Mouse (Mus musculus) olfactory bulb, adult 2 months (tissue): Measurements from ENCODE around the gene Zfp326. TPM values are rescaled to one million over a fixed set of nuclear protein-coding genes. Genes with fewer than 3 reads are reported as not detected.

Source experiments
- H3K27ac ChIP-seq: fragments of 200-500 bp; 2 replicates; pipeline ENCODE4 v1.5.1; 2012; ENCODE audit warnings: low read depth, low read length; ENCODE audit not compliant: insufficient read depth
- H3K4me1 ChIP-seq: fragments of 200-500 bp; 2 replicates; pipeline ENCODE4 v1.6.1; 2012; ENCODE audit warnings: low read length; ENCODE audit not compliant: control insufficient read depth, insufficient read depth
- H3K4me3 ChIP-seq: fragments of 200-500 bp; 2 replicates; pipeline ENCODE4 v1.5.1; 2012; ENCODE audit warnings: mild to moderate bottlenecking, low read depth, low read length, moderate library complexity; ENCODE audit not compliant: insufficient read depth
- CTCF ChIP-seq: fragments of 200-500 bp; IDR thresholded peaks from 2 replicates; pipeline ENCODE4 v1.5.1; 2012; ENCODE audit warnings: low read depth, mild to moderate bottlenecking, low read length, moderate library complexity; ENCODE audit not compliant: insufficient read depth
- POLR2A ChIP-seq: fragments of 200-500 bp; IDR thresholded peaks from 2 replicates; pipeline ENCODE4 v1.6.1; 2012; ENCODE audit warnings: mild to moderate bottlenecking, low read depth, low read length, moderate library complexity; ENCODE audit not compliant: insufficient read depth
- WGBS: fragments of 180-500 bp; shearing (Covaris S2); methylation state at CpG from one replicate; pipeline ENCODE4 v1.1.7; 2018; 5-methylcytosine and 5-hydroxymethylcytosine counted together
- polyA plus RNA-seq: library from polyadenylated mRNA; stranded (reverse); fragments of >200 nt; gene quantifications from 2 replicates; pipeline ENCODE4 v1.2.4, GENCODE M21; 2012; ENCODE audit warnings: low replicate concordance; ENCODE audit not compliant: missing spikeins, insufficient read depth, insufficient read length

Gene Zfp326
- polyA plus RNA-seq, 1 experiment, result not detected

DNA sequence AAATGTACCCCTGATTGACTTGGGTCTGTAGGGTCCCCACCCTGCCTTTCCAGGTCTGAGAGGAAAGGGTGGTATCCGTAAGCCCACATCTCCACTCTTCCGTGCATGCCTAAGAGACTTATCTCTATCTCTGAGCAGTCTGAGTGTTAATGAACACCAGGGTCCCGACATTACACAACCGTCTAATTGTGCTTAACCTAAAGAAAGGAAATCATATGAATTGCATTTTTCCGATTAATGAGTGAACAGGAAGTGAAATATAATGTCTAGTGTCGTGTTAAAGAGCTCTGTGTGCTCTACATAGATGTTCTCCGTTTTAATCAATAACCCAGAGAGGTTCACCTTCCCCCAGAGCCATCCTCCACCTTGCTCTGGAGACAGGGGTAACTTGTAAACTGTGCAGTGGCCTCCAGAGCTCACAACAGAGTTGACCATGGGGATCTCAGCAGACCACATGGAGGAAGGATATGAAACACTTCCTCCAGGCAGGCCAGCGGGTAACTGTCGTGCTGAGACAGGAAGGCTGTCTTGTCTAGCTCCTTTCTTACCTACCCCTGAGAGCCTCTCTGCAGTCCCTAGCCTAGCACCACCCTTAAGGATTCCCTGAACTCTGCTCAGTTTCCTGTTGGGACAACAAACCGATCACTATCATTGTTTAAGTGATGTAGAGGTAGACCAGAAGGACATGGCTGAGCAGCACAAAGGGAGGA is 32.2 kb upstream of the Zfp326 start:
- H3K4me1 ChIP-seq, result no peaks in the 10 kb centered on the region
- 95% methylated on average over 10 of the region's 10 CpGs for WGBS

DNA sequence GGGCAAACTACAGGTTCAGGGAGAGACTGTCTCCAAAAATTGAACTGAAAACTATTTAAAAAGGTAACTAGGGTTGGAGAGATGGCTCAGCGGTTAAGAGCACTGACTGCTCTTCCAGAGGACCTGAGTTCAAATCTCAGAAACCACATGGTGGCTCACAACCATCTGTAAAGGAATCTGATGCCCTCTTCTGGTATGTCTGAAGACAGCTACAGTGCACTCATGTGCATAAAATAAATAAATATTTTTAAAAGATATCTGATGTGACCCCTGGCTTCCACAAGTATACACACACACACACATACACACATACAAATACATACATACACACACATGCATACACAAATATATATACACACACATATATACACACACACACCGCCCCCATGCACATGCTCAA is 31.3 kb upstream of the Zfp326 start:
- 94% methylated on average over 2 of the region's 2 CpGs for WGBS
- Histone ChIP-seq H3K4me1 (no peaks in the 10 kb centered on the region; the same call in 1 of the 2 replicates), H3K4me3 (no peak overlapping the region), H3K27ac (no peak overlapping the region)
- TF ChIP-seq CTCF (no peak), POLR2A (no peak)

More for the DNA sequence above, 32.2 kb upstream of the Zfp326 start:
- no peak for TF ChIP-seq CTCF
- no peak for TF ChIP-seq POLR2A
- H3K27ac ChIP-seq, result no peak overlapping the region
- no peak overlapping the region for H3K4me3 ChIP-seq

DNA sequence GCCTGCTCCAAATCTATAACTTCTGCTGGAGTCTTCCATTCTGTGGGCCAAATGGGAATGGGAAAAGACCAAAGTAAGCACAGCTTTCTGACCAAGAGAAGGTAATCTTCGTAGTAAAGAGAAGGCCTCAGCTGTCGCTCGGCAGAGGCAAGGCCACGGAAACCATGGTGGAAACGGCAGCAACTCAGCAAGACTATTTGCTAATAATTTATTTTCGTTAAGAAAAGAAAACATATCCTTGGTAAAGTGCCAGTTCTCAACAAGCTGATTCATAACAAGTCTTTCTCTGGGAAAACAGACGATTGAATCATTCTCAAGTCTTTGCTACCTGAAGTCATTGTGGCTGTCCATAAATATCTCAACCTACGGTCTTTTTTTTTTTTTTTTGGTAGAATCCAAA is 28.6 kb upstream of the Zfp326 start:
- 83% methylated on average over 8 of the region's 8 CpGs for WGBS
- H3K27ac ChIP-seq, result no peak overlapping the region
- TF ChIP-seq POLR2A, result no peak
- TF ChIP-seq CTCF, result no peak
- H3K4me3 ChIP-seq, result no peak overlapping the region
- peaks cover 2% of the 10 kb centered on the region; the same call in 1 of the 2 replicates for H3K4me1 ChIP-seq

DNA sequence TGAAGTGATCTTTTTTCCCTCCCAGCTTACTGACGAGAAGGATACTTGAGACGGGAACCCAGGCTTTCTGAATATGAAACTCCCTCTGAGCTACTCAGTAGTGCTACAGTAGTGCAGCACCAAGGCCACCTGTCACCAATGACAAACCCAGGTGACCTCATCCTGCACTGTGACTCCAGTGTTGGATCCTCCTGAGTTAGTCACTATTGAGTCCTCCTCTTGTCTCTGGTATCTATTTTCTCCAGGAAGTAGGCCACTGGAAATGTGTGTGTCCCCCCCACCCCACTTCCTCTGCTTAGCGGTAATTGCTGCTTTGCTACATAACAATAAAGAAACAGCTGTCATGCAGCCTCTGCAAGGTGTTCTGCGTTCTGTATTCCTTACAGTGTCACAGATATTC is 27.1 kb upstream of the Zfp326 start:
- WGBS, result 74% methylated on average over 4 of the region's 4 CpGs
- peaks cover 6% of the 10 kb centered on the region for H3K4me1 ChIP-seq
- no peak overlapping the region for H3K27ac ChIP-seq
- no peak overlapping the region for H3K4me3 ChIP-seq
- TF ChIP-seq CTCF (no peak), POLR2A (no peak)

DNA sequence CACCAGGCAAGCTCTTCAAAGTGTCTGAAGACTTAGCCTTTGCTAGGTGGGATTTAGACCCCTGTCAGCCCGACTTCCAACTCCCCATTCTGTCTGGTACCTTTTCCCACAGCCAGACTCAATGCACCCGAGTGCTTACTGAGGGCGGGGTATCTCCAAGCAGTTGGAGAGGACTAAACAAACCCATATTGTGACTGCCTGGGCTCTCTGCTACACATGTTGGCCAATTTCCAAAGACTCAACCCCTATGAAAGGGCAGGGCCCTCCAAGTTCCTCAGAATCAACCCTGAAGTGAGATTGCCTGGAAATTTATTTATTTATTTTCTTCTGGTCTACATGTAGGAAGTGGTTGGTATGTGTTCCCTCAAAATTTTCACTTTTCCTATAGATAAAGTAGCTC is 26.7 kb upstream of the Zfp326 start:
- Histone ChIP-seq H3K4me1 (peaks cover 6% of the 10 kb centered on the region), H3K4me3 (no peak overlapping the region), H3K27ac (no peak overlapping the region)
- WGBS, result 59% methylated on average over 3 of the region's 3 CpGs
- no peak for TF ChIP-seq POLR2A
- TF ChIP-seq CTCF, result no peak

DNA sequence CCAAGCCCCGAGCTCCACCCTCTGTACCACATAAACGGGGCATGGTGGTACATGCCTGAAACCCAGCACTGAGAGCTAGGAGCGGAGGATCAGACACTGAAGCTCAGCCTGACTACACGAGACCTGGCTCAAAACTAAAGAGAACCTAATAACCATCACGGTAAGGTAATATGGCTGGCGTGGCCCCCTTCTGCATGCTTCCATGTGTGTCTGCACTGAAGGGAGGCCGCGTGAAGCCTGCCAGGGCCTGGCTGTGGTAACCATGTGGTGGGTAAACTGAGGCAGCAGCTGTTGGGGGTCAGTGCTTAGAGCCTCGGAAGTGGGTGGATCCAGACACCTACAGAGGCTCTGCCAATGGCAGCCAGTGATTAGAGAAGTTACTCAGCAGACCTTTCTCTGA is 23.1 kb upstream of the Zfp326 start:
- H3K4me1 ChIP-seq, result peaks cover 14% of the 10 kb centered on the region
- no peak for TF ChIP-seq POLR2A
- no peak for TF ChIP-seq CTCF
- WGBS, result 84% methylated on average over 9 of the region's 9 CpGs
- H3K27ac ChIP-seq, result no peak overlapping the region
- H3K4me3 ChIP-seq, result no peak overlapping the region

DNA sequence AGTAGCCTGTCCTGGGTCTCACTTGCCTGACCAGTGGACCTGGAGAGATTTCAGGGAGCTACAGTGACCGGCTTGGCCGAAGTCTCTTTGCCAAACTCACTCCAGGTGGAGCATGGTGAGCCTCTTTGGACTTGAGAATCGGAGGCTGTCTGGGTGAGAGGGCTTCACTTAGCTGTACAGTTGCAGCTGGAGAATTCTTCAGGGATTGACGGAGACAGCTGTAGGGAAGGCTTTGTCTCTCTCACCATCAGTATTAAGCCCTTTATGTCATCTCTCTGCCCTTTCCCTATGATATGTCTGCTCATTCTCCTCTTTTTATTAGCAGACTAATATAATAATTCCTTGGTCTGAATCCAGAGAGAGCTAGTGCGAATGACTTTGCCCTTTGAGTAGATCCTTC is 18.9 kb upstream of the Zfp326 start:
- WGBS, result 89% methylated on average over 5 of the region's 5 CpGs
- TF ChIP-seq CTCF, result no peak
- no peak for TF ChIP-seq POLR2A
- H3K27ac ChIP-seq, result no peak overlapping the region
- no peak overlapping the region for H3K4me3 ChIP-seq
- peaks cover 26% of the 10 kb centered on the region for H3K4me1 ChIP-seq

DNA sequence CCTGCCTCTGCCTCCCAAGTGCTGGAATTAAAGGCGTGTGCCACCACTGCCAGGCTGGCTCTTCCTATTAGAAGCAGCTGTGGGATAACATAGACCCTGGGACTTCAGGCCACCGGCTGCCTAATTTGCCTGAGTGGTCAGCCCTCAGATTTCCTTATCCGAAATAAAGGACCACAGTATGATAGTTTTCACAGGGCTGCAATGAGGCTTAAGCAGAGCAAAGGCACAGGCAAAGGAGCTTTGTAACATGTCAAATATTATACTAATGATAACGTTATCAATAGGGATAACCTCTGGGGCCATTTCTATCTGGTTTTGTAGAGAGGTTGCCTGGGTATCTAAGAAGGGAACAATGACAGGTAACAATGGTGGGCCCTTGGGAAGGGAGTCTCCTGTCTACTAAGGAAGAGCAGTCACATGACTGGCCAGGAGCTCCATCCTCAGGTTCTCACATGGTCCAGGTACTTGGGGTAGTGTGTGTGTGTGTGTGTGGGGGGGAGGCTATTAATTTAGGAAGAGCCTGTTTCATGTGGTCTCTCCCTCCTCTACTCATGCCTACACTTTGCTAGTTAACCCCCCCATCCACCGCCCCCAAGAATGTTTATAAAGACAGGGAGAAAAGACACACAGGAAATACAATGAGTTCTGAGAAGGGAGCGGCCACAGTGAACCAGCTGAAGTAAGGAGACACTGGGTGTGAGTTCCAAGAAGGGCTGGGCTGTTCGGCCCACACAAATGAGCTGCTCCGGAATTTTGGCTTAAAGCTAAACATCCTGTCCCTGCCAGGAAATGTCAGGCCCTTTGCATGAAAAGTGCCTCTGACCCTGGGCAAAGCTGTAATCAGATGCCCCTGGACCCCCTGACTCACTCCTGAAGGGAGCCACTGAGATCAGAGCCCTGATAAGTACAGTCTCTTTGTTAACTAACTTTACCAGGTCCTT is 17.3 kb upstream of the Zfp326 start:
- H3K27ac ChIP-seq, result peak overlapping the region; percentile 78; the same call in 1 of the 2 replicates
- WGBS, result 61% methylated on average over 8 of the region's 8 CpGs
- TF ChIP-seq POLR2A (no peak), CTCF (no peak)

More for the DNA sequence above, 17.3 kb upstream of the Zfp326 start:
- Histone ChIP-seq H3K4me3 (no peak overlapping the region), H3K4me1 (peaks cover 22% of the 10 kb centered on the region)
